Mouse (Mus musculus) kidney, adult 2 months (tissue): ENCODE results near the gene Pigo. TPM values are rescaled to one million over a fixed set of nuclear protein-coding genes. Genes with fewer than 3 reads are reported as not detected.
"Not testable (repeated sequence)": the region's sequence is repeated elsewhere in the genome, so short reads cannot be mapped to it uniquely, and the experiment has no call there.

ENCODE experiments used
- DNase-seq: peaks from one replicate; pipeline ENCODE4 v3.0.0; 2021
- H3K27ac ChIP-seq: fragments of 200-500 bp; 2 replicates; pipeline ENCODE4 v1.5.1; 2012; ENCODE audit warnings: low read depth, low read length, control low read depth, inconsistent platforms; ENCODE audit not compliant: insufficient read depth
- H3K27me3 ChIP-seq: fragments of 200-500 bp; replicated peaks from 2 replicates; pipeline ENCODE4 v1.6.1; 2012; ENCODE audit warnings: mild to moderate bottlenecking, moderate library complexity, low read length, inconsistent platforms; ENCODE audit not compliant: control insufficient read depth, insufficient read depth
- H3K36me3 ChIP-seq: fragments of 200-500 bp; 2 replicates; pipeline ENCODE4 v1.6.1; 2012; ENCODE audit warnings: mild to moderate bottlenecking, moderate library complexity, low read length, inconsistent platforms; ENCODE audit not compliant: control insufficient read depth, insufficient read depth
- H3K4me1 ChIP-seq: fragments of 200-500 bp; 2 replicates; pipeline ENCODE4 v1.6.1; 2011; ENCODE audit warnings: low read length; ENCODE audit not compliant: control insufficient read depth, insufficient read depth
- H3K4me3 ChIP-seq: fragments of 200-500 bp; 2 replicates; pipeline ENCODE4 v1.5.1; 2011; ENCODE audit warnings: mild to moderate bottlenecking, low read depth, low read length, control low read depth; ENCODE audit not compliant: insufficient read depth
- CTCF ChIP-seq: fragments of 200-500 bp; conservative IDR thresholded peaks from 2 replicates; pipeline ENCODE4 v1.5.1; 2011; ENCODE audit warnings: low read depth, mild to moderate bottlenecking, control low read depth, low read length, moderate library complexity, mixed read lengths; ENCODE audit not compliant: insufficient read depth, insufficient read length
- POLR2A ChIP-seq: fragments of 200-500 bp; IDR thresholded peaks from one replicate; pipeline ENCODE4 v1.6.1; 2011; ENCODE audit warnings: low read depth, low read length, control low read depth
- WGBS: fragments of 180-500 bp; shearing (Covaris S2); methylation state at CpG from one replicate; pipeline ENCODE4 v1.1.7; 2018; 5-methylcytosine and 5-hydroxymethylcytosine counted together
- polyA plus RNA-seq: library from polyadenylated mRNA; depleted of rRNA; stranded (reverse); fragments of >200 nt; gene quantifications from 2 replicates; pipeline ENCODE4 v1.2.3, GENCODE M21; 2012

Gene Pigo
- polyA plus RNA-seq, 1 experiment, result 24.6 TPM

DNA sequence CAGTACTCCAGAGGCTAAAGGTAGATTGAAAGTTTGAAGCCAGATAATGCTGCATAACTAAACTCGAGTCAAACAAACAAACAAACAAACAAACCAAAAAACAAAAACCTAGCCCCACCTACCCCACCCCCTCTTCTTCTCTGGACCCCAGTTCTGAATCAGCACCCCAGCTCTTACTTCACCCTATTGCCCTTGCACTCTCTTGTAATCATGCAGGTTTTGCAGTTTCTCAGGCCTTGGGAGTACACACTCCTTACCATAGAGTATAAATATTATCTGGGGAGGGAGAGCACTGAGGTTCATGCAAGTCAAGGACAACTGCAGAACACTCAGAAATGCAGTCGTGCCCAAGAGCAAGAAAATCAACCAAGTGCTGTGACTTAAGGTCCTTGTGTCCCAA, 24.3 kb downstream of the Pigo start:
- H3K27ac ChIP-seq, result no peak overlapping the region
- H3K36me3 ChIP-seq, result no peaks in the 10 kb centered on the region
- no peak for DNase-seq
- peaks cover 27% of the 10 kb centered on the region; the same call in 1 of the 2 replicates for H3K4me1 ChIP-seq
- TF ChIP-seq CTCF, result no peak
- TF ChIP-seq POLR2A, result no peak
- 91% methylated on average over 2 of the region's 2 CpGs for WGBS
- no peak overlapping the region for H3K4me3 ChIP-seq
- H3K27me3 ChIP-seq, result no peaks in the 10 kb centered on the region

DNA sequence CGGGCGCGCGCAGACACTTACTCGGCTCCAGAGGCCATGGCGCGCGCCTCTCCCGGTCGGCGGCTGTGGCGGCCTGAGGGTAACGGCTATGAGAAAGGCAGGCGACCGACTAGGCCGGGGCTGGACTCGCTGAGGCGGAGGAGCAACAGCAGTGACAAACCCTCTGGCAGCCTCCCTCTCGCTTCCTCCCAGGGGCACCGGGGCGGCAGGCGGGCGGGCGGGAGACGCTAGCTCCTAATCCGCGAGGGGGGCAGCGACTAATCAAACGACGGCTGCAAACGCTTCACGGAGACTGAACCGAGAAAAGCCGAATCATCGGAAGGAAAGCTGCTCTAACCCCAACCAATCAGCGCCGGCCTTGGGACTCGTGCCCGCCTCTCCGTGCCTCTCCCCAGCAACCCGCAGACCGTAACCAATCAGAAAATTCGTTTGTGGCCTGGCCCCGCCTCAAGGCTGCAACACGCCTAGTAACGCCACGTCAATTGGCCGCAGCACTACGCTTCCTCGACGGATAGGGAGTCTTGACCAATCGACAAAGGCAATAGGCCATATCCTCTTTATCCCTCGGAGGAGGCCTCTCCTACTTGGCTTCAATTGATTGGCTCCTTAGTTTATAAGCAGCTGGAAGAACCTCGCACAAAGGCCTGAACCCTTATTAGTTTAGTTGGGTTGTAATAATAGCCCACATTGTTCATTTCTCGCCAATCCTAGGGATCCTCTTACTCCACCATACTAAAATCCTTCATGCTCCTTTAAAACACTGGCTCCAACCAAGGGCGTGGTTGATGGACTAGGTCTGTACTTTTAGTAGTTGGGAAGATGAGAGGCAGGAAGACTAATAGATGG, 25.3 kb downstream of the Pigo start, which contains the start of gene Vcp:
TSS of gene Vcp (minus strand) at position 367 of the 846 bp plus-strand sequence.
- not testable (repeated sequence) for H3K27me3 ChIP-seq, H3K36me3 ChIP-seq
- peak; percentile 100 for DNase-seq
- Histone ChIP-seq H3K4me1 (peaks cover 27% of the 10 kb centered on the region; the same call in 1 of the 2 replicates), H3K4me3 (peak within 1 kb of the TSS; percentile 98), H3K27ac (peak within 1 kb of the TSS; percentile 97)
- 1% methylated on average over 55 of the region's 56 CpGs for WGBS

- peak overlapping the region; percentile 98 for H3K4me3 ChIP-seq
- no peaks in the 10 kb centered on the region for H3K27me3 ChIP-seq
- peak; percentile 88 for DNase-seq
- WGBS, result under 1% methylated on average over 51 of the region's 51 CpGs
- TF ChIP-seq CTCF (0 out of 2 replicates have a peak, but pooled peaks have one; percentile 8), POLR2A (peak; percentile 14)
- no peaks in the 10 kb centered on the region; the same call in 1 of the 2 replicates for H3K36me3 ChIP-seq
- peaks cover 27% of the 10 kb centered on the region; the same call in 1 of the 2 replicates for H3K4me1 ChIP-seq
- H3K27ac ChIP-seq, result peak overlapping the region; percentile 97
Observed at GRCm38 (mm10) chr4:42999451-43000140, 26.0 kb downstream of the Pigo start.

- Histone ChIP-seq H3K36me3 (peaks cover 4% of the 10 kb centered on the region), H3K27ac (no peak overlapping the region), H3K4me3 (no peak overlapping the region), H3K4me1 (peaks cover 23% of the 10 kb centered on the region; the same call in 1 of the 2 replicates), H3K27me3 (no peaks in the 10 kb centered on the region)
- DNase-seq, result no peak
- TF ChIP-seq POLR2A (no peak), CTCF (no peak)
- WGBS, result 20% methylated on average over 2 of the region's 2 CpGs
Observed at GRCm38 (mm10) chr4:42998022-42998421, 27.6 kb downstream of the Pigo start.

DNA sequence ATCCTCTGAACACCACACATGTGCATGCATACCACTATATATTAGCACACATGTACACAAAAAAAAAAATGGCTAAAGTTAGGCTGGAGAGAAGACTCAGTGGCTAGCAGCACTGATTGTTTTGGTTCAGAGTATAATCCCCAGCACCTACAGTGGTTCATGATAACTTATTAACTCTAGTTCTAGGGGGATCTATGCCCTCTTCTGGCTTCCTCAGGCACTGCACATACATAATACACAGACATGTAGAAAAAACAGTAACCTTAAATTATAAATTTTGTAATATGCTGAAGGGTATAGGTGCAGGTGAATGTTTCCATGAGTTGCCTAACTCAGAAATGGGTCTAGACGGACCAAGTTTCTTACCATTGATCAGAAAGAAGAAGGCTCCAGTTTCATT, 37.3 kb downstream of the Pigo start:
- Histone ChIP-seq H3K4me1 (no peaks in the 10 kb centered on the region), H3K27me3 (no peaks in the 10 kb centered on the region), H3K4me3 (no peak overlapping the region), H3K27ac (no peak overlapping the region), H3K36me3 (peaks cover 38% of the 10 kb centered on the region)
- peak; percentile 17 for DNase-seq
- 81% methylated on average over 1 of the region's 1 CpGs for WGBS
- TF ChIP-seq POLR2A (no peak), CTCF (no peak)

- not testable (repeated sequence) for H3K4me1 ChIP-seq, H3K27me3 ChIP-seq, H3K4me3 ChIP-seq, DNase-seq, H3K27ac ChIP-seq
- 79% methylated on average over 8 of the region's 8 CpGs for WGBS
- peaks cover 21% of the 10 kb centered on the region for H3K36me3 ChIP-seq
Observed at GRCm38 (mm10) chr4:42980467-42980866, 45.2 kb downstream of the Pigo start.

- H3K36me3 ChIP-seq, result peaks cover 7% of the 10 kb centered on the region
Observed at GRCm38 (mm10) chr4:42978062-42978461, 47.6 kb downstream of the Pigo start.

More at GRCm38 (mm10) chr4:42978062-42978461, 47.6 kb downstream of the Pigo start:
- TF ChIP-seq CTCF (0 out of 2 replicates have a peak, but pooled peaks have one; percentile 12), POLR2A (no peak)
- Histone ChIP-seq H3K27ac (no peak overlapping the region), H3K27me3 (no peaks in the 10 kb centered on the region), H3K4me3 (no peak overlapping the region), H3K4me1 (no peaks in the 10 kb centered on the region)
- WGBS, result 93% methylated on average over 4 of the region's 4 CpGs
- DNase-seq, result no peak
